Mouse (Mus musculus) cerebellum, adult 2 months (tissue): Measurements from ENCODE around the gene Cask. TPM values are rescaled to one million over a fixed set of nuclear protein-coding genes. Genes with fewer than 3 reads are reported as not detected.

Source experiments
- DNase-seq, 2 experiments: peaks; one replicate each; pipeline ENCODE4 v3.0.0; 2021
- H3K27ac ChIP-seq: fragments of 200-500 bp; 2 replicates; pipeline ENCODE4 v1.5.1; 2012; ENCODE audit warnings: low read length, control low read depth, inconsistent platforms; ENCODE audit not compliant: insufficient read depth
- H3K27me3 ChIP-seq: fragments of 200-500 bp; 2 replicates; pipeline ENCODE4 v1.6.1; 2012; ENCODE audit warnings: inconsistent platforms, mild to moderate bottlenecking, low read length, moderate library complexity; ENCODE audit not compliant: control insufficient read depth, insufficient read depth
- H3K4me1 ChIP-seq: fragments of 200-500 bp; 2 replicates; pipeline ENCODE4 v1.6.1; 2011; ENCODE audit warnings: low read length; ENCODE audit not compliant: control insufficient read depth, insufficient read depth
- H3K4me3 ChIP-seq: fragments of 200-500 bp; replicated peaks from 2 replicates; pipeline ENCODE3; 2011; ENCODE audit warnings: mild to moderate bottlenecking, low read depth, low read length, control low read depth; ENCODE audit not compliant: insufficient read depth
- CTCF ChIP-seq: fragments of 200-500 bp; IDR thresholded peaks from 2 replicates; pipeline ENCODE4 v1.5.1; 2011; ENCODE audit warnings: low read depth, mild to moderate bottlenecking, control low read depth, low read length, moderate library complexity, borderline replicate concordance; ENCODE audit not compliant: insufficient read depth
- POLR2A ChIP-seq: fragments of 200-500 bp; IDR thresholded peaks from 2 replicates; pipeline ENCODE4 v1.6.1; 2011; ENCODE audit warnings: low read length, control low read depth, borderline replicate concordance; ENCODE audit not compliant: insufficient read depth
- WGBS: fragments of 180-500 bp; shearing (Covaris S2); methylation state at CpG from one replicate; pipeline ENCODE4 v1.1.7; 2018; 5-methylcytosine and 5-hydroxymethylcytosine counted together
- polyA plus RNA-seq: library from polyadenylated mRNA; depleted of rRNA; stranded (reverse); fragments of >200 nt; gene quantifications from 2 replicates; pipeline ENCODE4 v1.2.3, GENCODE M21; 2012; rRNA removed

Cask gene
- polyA plus RNA-seq, result 24.5 and 26.6 TPM in 2 replicates

DNA sequence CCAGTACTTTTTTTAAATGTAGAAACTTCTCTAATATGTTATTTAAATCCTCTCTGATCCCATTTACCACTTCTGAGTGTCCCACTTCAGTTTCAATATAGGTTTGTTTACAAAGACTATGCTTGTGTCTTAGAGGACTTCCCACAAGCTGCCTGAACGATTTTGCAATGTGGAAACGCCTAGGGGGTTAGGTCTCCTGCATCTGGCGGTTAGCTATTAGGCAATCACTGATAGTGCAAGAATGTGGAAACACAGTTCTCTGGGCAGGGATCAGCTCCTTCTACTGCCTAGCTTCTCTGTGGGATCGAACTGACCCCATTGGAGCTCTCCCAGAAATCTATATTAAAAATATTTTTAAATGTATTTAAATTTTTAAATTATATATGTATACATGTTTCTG lies at the start of gene Cask:
TSS of gene Cask (minus strand) at position 83 of the 400 bp plus-strand sequence.
- Histone ChIP-seq H3K27ac (no peak within 1 kb of the TSS), H3K4me1 (no peaks in the 10 kb centered on the region), H3K4me3 (no peak within 1 kb of the TSS), H3K27me3 (no peaks in the 10 kb centered on the region)
- TF ChIP-seq POLR2A (no peak), CTCF (no peak)
- DNase-seq, result no peak
- WGBS, result 73% methylated on average over 4 of the region's 4 CpGs

DNA sequence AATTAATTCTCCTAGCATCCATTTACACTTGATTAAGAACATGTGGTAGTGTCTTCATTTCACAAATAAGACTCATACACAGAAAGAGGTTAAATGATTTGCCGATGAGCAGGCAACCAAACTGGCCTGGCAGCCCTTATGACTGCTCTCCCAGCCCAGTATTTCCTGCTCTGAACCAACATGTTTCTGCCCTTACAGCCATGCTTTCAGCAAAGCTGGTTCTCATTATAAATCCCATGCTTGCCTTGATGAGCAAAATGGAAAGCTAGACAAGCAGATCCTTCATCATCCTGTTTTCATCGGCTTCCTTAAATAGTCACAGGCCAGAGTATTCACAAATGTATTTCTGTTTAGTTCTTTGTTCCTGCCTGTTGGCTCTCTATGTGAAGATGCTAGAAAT lies 38.8 kb upstream of the Cask start:
- H3K4me3 ChIP-seq, result no peak overlapping the region
- no peaks in the 10 kb centered on the region for H3K27me3 ChIP-seq
- WGBS, result 71% methylated on average over 2 of the region's 2 CpGs
- DNase-seq, result no peak
- H3K4me1 ChIP-seq, result no peaks in the 10 kb centered on the region
- H3K27ac ChIP-seq, result no peak overlapping the region
- no peak for TF ChIP-seq POLR2A
- TF ChIP-seq CTCF, result no peak

DNA sequence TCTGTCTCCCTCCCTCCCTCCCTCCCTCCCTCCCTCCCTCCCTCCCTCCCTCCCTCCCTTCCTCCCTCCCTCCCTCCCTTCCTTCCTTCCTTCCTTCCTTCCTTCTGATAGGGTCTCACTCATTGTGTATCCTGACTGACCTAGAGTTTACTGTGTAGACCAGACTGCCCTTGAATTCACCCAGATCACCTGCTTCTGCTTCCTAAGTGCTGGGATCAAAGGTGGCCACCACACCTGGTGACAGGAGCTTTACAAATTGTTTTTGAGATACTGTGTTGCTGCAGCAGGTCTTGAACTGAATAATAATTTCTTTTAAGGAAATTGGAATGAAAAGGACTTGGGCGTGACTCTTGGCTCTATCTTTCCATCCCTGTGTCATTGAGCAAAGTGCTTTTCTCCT lies 33.2 kb upstream of the Cask start:
- Histone ChIP-seq H3K4me1 (no peaks in the 10 kb centered on the region), H3K27ac (no peak overlapping the region), H3K4me3 (no peak overlapping the region), H3K27me3 (no peaks in the 10 kb centered on the region)
- WGBS, result 88% methylated on average over 1 of the region's 1 CpGs
- no peak for DNase-seq
- TF ChIP-seq POLR2A, result no peak
- TF ChIP-seq CTCF, result no peak

DNA sequence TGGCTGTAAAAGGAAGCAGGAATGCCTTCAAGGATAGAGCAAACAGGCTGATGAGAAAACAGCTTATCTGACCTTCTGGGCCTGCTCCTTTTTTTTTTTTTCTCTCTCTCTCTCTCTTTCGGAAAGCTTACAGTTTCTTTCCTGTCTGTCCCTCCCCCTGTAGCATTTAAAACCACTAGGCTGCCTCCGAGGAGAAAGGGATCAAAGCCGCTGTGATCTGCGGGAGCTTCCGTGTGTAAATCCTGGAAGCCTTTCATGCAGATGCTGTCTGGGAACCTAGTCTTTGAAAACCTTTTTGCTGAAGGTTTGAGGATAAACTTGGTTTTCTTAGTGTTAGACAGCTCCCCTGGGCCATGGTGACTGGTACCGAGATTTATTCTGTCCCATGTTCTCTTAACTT lies 30.8 kb upstream of the Cask start:
- Histone ChIP-seq H3K4me3 (no peak overlapping the region), H3K27me3 (no peaks in the 10 kb centered on the region), H3K27ac (no peak overlapping the region), H3K4me1 (no peaks in the 10 kb centered on the region)
- no peak for TF ChIP-seq CTCF
- TF ChIP-seq POLR2A, result no peak
- no peak for DNase-seq
- 26% methylated on average over 6 of the region's 6 CpGs for WGBS

DNA sequence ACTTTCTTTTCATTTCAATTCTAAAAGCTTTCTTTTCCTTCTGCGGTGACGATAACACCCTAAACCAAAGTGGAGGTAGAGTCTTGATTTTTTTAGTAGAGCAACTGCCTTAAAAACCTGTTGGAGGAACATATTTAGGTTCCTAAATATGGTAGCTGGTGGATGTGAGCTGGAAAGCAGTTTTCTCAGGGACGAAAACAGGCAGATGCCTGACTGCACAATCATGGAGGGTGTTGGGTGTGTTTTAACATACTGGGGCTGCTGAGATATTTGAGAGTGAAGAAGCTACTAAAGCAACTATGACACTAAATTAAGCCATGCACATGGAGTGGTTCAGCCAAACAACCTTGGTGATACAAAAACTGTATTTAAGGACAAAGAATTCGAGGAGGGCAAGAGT lies 9.0 kb upstream of the Cask start:
- TF ChIP-seq POLR2A (no peak), CTCF (no peak)
- Histone ChIP-seq H3K4me3 (no peak overlapping the region), H3K27ac (no peak overlapping the region), H3K4me1 (no peaks in the 10 kb centered on the region), H3K27me3 (no peaks in the 10 kb centered on the region)
- 76% methylated on average over 4 of the region's 4 CpGs for WGBS
- DNase-seq, result no peak

DNA sequence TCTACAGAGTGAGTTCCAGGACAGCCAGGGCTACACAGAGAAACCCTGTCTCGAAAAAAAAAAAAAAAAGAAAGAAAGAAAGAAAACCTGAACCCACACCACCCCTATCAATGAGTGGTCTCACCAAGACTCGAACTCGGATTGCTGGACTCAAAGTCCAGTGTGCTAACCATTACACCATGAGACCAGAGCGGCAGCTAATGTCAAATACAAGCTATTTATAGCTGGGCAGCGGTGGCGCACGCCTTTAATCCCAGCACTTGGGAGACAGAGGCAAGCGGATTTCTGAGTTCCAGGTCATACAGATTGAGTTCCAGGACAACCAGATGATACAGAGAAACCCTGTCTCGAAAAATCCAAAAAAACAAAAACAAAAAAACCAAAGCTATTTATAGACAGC lies 7.9 kb upstream of the Cask start:
- no peak for TF ChIP-seq POLR2A
- TF ChIP-seq CTCF, result no peak
- H3K27me3 ChIP-seq, result no peaks in the 10 kb centered on the region
- H3K27ac ChIP-seq, result no peak overlapping the region
- no peak for DNase-seq
- 83% methylated on average over 9 of the region's 9 CpGs for whole genome bisulfite sequencing
- H3K4me3 ChIP-seq, result no peak overlapping the region
- no peaks in the 10 kb centered on the region for H3K4me1 ChIP-seq

DNA sequence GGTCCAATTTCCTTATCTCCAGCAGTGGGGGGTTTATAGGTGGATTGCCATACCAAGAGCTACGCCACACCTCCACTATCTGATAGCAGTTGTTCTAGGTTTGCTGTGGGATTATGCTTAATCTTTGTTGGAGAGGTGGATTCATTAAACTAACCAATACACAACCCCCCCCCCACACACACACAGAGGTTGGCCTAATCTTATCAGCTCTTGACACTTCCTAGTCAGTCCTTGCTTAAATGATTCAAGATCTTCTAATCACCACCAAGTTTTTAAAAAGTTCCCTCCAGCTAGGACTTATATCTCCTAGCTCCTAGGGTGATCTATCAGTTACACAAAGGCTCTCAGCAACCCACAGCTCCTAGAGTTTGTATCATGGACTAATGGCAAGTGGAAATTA lies 2.7 kb downstream of the Cask start:
- no peak for DNase-seq
- Histone ChIP-seq H3K27ac (no peak overlapping the region), H3K4me1 (no peaks in the 10 kb centered on the region), H3K4me3 (no peak overlapping the region), H3K27me3 (no peaks in the 10 kb centered on the region)
- no peak for TF ChIP-seq POLR2A
- TF ChIP-seq CTCF, result no peak
- WGBS, result 100% methylated on average over 1 of the region's 1 CpGs

DNA sequence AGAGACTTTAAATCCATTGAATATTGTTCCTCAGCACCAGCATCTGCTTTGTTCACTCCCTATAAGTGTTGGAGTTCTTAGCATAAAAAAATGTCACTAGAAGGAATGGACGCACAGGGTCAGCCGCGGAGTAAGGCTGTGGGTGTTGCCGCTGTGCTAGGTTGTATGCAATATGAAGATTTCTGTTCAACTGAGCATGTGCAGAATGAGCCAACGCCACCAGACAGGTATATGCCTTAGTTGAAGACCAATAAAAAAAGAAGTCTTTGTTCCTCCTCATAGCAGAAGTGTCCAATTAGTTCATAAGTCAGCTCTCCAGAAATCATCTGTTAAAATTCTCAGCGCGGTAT lies 3.7 kb downstream of the Cask start:
- peak overlapping the region; percentile 92; the same call in 1 of the 2 replicates for H3K27ac ChIP-seq
- H3K4me1 ChIP-seq, result no peaks in the 10 kb centered on the region
- no peaks in the 10 kb centered on the region for H3K27me3 ChIP-seq
- 10% methylated on average over 7 of the region's 7 CpGs for WGBS
- peak overlapping the region; percentile 91 for H3K4me3 ChIP-seq
- TF ChIP-seq CTCF (no peak), POLR2A (0 out of 2 replicates have a peak, but pooled peaks have one; percentile 23)
- peak; percentile 39 to 58 for DNase-seq
